Mouse (Mus musculus): ENCODE measurements around the gene Ikbke.

The Ikbke gene

GRCm38 (mm10) chr1:131279456-131279776, at the start of gene Ikbke:
TSS of gene Ikbke (minus strand) at chr1:131279606.
- no peak for DNase-seq

- peak in 1 of 2 experiments; percentile 46 for DNase-seq
Observed at GRCm38 (mm10) chr1:131329093-131329492, 49.7 kb upstream of the Ikbke start.

GRCm38 (mm10) chr1:131327167-131327566, 47.8 kb upstream of the Ikbke start:
- DNase-seq, result peak; percentile 63 to 69

- DNase-seq, result no peak
Observed at GRCm38 (mm10) chr1:131324816-131325463, 45.5 kb upstream of the Ikbke start.

- no peak for DNase-seq
Observed at GRCm38 (mm10) chr1:131319598-131320330, 40.4 kb upstream of the Ikbke start.

- no peak for DNase-seq
Observed at GRCm38 (mm10) chr1:131318397-131318796, 39.0 kb upstream of the Ikbke start.

GRCm38 (mm10) chr1:131317625-131318024, 38.2 kb upstream of the Ikbke start:
- no peak for DNase-seq

GRCm38 (mm10) chr1:131311284-131311683, 31.9 kb upstream of the Ikbke start:
- DNase-seq, result peak in 1 of 2 experiments; percentile 29

GRCm38 (mm10) chr1:131310237-131310818, 30.9 kb upstream of the Ikbke start:
- peak; percentile 95 to 96 for DNase-seq

- no peak for DNase-seq
Observed at GRCm38 (mm10) chr1:131300750-131301149, 21.3 kb upstream of the Ikbke start.

- DNase-seq, result peak; percentile 61
Observed at GRCm38 (mm10) chr1:131299788-131300187, 20.4 kb upstream of the Ikbke start.

- DNase-seq, result peak in 1 of 2 experiments; percentile 33
Observed at GRCm38 (mm10) chr1:131299240-131299639, 19.8 kb upstream of the Ikbke start.

- DNase-seq, result no peak
Observed at GRCm38 (mm10) chr1:131298171-131298570, 18.8 kb upstream of the Ikbke start.

GRCm38 (mm10) chr1:131296726-131297125, 17.3 kb upstream of the Ikbke start:
- peak in 1 of 2 experiments; percentile 45 for DNase-seq

- peak in 1 of 2 experiments; percentile 51 for DNase-seq
Observed at GRCm38 (mm10) chr1:131295200-131295599, 15.8 kb upstream of the Ikbke start.

- DNase-seq, result peak; percentile 50 to 54
Observed at GRCm38 (mm10) chr1:131293922-131294250, 14.5 kb upstream of the Ikbke start.

- DNase-seq, result peak in 1 of 2 experiments; percentile 56
Observed at GRCm38 (mm10) chr1:131293221-131293921, 14.0 kb upstream of the Ikbke start.

- peak; percentile 78 to 86 for DNase-seq
Observed at GRCm38 (mm10) chr1:131290648-131291047, 11.2 kb upstream of the Ikbke start.

GRCm38 (mm10) chr1:131288938-131289337, 9.5 kb upstream of the Ikbke start:
- DNase-seq, result no peak

- no peak for DNase-seq
Observed at GRCm38 (mm10) chr1:131287267-131287666, 7.9 kb upstream of the Ikbke start.

- no peak for DNase-seq
Observed at GRCm38 (mm10) chr1:131286803-131287202, 7.4 kb upstream of the Ikbke start.

GRCm38 (mm10) chr1:131284616-131285015, 5.2 kb upstream of the Ikbke start:
- DNase-seq, result no peak

- DNase-seq, result no peak
Observed at GRCm38 (mm10) chr1:131284167-131284566, 4.8 kb upstream of the Ikbke start.

Measured in cerebellum, postnatal 25 days (tissue).